Mouse (Mus musculus) olfactory bulb, adult 2 months (tissue): ENCODE measurements around the gene Bcat2.

ENCODE experiments used
- CTCF ChIP-seq: fragments of 200-500 bp; IDR thresholded peaks from 2 replicates; pipeline ENCODE4 v1.5.1; 2012; ENCODE audit warnings: low read depth, mild to moderate bottlenecking, low read length, moderate library complexity; ENCODE audit not compliant: insufficient read depth
- POLR2A ChIP-seq: fragments of 200-500 bp; IDR thresholded peaks from 2 replicates; pipeline ENCODE4 v1.6.1; 2012; ENCODE audit warnings: mild to moderate bottlenecking, low read depth, low read length, moderate library complexity; ENCODE audit not compliant: insufficient read depth

GRCm38 (mm10) chr7:45565446-45565845 is 4.5 kb upstream of the Bcat2 start:
- TF ChIP-seq POLR2A (no peak), CTCF (no peak)
